Mouse (Mus musculus) T-cell, adult 2 months (primary cell): ENCODE data around the gene Stfa3.
"Not testable (repeated sequence)": the region's sequence is repeated elsewhere in the genome, so short reads cannot be mapped to it uniquely, and the experiment has no call there.

ENCODE experiments used
- DNase-seq: peaks from one replicate; pipeline ENCODE4 v3.0.0; 2022; ENCODE audit warnings: low spot score

Gene Stfa3

DNA sequence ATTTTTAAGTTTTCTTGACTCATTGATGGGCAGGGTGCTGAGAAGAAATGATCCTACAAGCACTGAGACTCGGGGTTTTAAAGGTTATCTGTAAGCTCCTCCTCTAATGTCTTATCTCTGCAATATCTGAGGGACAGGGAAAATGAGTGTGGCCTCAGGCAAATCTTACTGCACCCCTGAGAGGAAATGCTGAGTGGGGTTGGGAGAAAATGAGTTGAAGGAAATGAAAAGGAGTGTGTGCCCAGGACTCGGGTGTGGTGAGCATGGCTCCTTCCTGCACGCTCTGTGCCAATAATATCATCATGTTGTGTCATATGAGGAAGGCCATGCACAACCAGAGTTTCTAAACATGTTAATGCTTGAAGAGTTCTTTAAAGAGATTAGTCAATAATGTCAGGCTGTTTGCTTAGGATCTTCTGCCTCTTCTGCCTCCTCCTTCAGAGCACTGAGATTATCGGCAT is at the start of gene Stfa3:
TSS of gene Stfa3 (minus strand) at position 51 of the 461 bp plus-strand sequence.
- DNase-seq, result no peak

DNA sequence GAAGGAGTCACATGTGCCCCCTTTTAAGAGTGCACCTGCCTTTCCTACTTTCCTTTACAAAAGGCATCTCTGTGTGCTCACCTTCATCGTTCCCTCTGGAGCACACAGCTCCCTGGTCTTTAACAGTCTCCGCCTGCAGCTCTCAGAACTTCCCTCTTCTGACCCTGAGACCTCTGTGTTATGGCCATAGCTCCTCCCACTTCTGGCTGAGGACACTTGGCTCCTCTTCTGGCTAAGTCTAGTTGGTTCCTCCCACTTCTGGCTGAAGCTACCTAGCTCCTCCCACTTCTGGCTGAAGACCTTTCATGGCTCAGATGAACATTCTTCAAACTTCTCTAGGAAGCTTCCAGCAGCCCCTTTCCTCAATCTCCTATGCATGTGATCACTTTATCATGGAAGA is 47.1 kb upstream of the Stfa3 start:
- DNase-seq, result no peak

DNA sequence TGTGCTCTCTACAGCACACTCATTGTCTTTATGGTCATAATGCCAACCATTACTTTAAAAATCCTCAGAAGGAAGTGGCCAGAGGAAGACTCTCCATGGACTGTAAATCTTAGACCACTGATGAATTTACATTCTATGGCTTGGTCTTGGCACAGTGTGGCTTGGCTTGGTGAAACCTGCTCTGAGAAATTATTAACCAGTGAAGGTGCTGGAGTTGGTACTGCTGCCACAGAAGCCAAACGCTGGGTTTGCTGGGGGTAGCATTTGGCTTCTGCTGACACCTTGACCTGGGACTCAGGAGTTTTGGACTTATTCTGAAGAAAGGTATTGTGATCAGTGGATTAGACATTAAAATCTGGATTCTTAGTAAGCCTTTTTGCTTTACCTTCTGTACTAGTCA is 37.2 kb upstream of the Stfa3 start:
- no peak for DNase-seq

DNA sequence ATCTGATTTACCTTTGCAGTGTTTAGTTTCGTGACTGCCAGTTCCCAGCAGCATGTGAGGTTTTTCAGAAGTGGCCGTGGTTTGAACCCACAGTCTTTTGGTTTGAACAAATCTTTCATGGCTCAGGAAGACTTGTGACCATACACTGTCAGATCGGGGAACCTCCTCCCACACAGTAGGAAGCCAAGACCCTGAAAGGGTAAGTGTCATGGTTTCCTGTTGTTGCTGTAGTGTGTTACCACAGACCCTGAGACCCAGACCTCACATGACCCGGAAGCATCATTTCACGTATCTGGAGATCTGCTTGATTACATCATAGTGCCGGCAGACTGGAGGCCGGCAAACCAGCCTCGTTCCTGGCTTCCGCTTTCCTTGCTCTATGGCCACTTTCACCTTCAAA is 21.7 kb upstream of the Stfa3 start:
- DNase-seq, result peak; percentile 92

DNA sequence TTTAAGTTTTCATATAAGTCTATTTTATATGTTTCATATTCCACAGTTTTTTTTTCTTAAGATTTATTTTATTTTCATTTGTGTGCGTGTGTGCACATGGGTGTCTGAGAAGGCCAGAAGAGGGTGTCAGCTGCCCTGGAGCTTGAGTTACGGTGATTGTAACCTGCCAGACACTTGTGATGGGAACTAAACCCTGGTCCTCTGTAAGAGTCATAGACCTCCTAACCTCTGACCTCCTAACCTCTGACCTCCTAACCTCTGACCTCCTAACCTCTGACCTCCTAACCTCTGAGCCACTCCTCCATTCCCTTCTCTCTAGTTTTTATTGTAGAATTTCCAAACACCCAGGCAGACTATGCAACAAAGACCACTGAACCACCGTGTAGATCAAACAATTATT is 20.3 kb upstream of the Stfa3 start:
- no peak for DNase-seq

DNA sequence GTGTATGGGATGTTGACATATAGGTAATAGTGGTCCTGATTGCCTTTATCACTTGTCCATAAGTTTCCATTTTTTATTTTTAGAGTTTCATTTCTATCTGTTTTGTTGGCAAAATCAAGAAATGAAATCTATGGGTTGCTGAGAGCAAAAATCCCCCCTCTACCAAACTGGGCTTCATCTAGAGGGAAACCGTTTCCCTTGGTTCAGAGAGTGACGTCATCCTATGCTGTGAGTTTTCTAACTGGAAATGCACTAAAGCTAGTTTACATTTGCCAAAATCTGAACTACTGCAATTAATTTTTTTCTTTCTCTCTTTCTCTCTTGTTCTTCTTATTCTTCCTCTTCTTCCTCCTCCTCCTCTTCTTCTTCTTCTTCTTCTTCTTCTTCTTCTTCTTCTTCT is 19.7 kb upstream of the Stfa3 start:
- no peak for DNase-seq

DNA sequence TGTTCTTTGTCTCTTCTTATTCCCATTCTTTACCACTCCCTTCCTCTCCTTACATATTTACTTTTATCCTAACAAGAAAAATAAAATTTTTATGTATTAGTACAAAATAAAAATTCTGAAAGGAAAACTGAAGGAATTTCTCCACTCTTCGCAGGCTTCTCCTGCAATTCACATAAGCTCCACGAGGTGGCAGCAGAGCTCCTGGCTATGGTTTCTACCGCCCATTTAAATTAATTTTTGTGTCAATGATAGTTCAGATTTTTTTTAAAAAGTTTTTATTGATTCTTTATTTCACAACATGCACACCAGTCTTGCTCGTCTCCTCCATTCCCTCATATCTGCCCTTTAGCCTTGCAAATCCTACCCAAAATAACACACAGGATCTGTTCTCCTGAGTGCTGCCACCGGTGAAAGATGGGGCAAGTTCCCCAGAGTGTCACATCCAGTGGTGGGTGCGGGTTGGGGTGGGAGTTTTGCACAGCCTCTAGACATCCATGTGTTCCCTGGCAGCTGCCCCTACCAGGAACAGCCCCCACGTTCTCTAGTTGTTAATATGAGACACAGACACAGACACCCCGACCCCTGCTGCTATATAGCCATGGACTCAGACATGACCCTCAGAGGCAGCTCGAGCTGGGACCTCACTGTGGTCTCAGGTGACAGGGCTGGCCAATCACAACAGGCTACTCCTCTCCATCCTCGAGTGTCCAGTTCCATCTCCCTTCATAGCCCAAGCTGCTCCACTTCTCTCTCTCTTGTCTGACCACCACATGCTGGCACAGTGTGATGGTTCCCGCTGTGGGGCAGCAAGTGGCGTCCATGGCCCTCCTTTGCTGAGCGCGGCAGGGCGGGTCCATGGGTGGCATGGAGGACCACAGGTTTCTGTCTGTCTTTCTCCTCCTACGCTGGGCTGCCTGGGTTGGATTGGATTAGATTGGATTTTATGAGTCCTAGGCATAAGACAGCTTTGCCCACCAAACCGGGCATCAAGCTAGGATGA is 18.3 kb upstream of the Stfa3 start:
- no peak for DNase-seq

DNA sequence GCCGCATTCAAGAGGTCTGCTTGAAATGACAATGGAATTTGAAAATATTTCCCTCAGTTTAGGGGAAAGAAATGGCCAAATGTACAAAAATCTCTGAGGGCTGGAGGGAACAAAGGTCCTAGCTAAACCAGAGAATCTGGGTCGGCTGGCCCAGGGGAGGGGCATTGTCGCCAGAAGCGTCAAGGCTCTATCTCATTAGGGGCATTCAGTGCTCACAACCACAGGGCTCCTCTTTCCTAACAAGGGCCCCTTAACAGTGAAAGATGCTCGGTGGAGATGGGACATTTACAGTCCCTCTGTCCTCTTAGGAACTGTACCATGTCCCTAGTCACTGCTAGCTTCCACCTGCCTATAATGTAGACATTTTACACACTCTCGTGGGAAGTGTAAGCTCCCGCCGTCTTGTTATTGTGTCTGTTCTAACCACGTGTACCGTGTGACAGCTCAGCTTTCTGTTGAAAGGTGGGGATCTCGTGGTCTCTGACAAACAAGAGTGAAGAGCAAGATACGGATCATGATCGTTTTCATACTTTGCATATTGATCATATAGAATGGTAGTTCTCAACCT is 16.0 kb upstream of the Stfa3 start:
- no peak for DNase-seq

DNA sequence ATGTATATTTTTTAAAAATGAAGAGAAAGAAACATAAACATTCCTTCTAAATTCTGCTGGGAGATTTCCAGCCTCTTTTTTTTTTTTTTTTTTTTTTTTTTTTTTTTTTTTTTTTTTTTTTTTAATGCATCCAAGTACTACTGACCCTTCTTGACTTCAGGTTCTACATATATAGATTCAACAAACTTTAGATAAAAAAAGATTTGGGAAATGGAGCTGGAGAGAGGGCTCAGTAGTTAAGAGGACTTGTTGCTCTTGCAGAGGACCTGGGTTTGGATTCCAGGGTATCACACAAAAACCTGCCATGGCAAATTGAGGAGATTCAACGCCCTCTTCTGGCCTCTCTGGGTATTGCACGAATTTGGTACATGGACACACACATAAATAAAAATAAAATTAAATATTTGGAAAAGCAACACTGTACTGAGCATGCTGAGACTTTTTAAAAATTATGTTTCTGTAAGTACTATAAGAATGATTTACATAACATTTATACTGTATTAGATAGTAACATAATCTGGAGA is 14.8 kb upstream of the Stfa3 start:
- DNase-seq, result peak; percentile 17

DNA sequence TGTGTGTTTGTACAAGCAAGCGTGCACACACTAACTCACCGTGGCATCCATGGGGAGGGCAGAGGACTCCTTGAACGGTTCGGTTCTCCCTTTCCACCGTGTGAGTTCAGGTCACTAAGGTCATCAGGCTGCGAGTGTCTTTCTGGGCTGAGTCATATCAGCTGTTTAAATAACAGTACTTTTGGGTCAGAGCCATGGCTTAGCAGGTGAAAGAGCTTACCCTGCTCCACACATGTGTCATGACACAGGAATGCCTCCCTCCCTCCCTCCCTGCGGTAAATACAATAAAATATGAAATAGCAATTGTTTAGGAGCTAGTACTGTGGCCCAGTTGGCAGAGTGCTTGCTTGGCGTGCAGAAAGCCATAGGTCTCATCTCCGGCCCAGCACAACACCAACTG is 14.2 kb upstream of the Stfa3 start:
- DNase-seq, result no peak

DNA sequence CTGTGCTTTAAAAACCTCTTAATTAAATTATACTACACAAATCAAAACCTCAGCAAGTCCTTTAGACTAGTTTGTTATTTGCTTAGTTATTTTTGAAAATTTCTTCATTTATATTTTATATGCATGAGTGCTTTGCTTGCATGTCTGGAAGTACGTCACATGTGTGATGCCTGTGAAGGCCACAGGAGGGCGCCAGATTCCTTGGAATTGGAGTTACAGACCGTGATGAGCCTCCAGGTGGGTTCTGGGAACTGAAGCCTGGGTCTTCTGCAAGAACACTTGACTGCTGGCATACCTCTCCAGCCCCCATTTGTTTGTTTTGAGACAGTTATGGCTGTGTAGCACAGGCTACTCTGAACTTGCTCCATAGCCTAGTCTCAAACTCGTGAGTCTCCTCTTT is 13.7 kb upstream of the Stfa3 start:
- DNase-seq, result no peak

DNA sequence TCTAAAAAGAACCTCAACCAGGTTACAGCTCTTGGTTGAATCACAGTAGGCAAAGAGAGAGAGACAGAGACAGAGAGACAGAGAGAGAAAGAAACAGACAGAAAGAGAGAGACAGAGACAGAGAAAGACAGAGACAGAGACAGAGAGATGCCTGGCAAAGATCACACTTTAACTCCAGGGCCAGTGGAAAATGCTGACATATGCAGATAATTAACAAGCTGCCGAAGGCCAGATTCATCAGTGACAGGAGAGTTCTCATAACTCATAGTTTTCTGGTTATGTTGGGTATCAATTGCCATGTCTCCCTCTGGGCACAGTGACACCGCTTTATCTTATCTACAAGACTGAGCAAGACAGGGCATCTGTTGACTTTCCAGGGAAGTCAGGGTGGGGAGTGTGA is 12.7 kb upstream of the Stfa3 start:
- no peak for DNase-seq

DNA sequence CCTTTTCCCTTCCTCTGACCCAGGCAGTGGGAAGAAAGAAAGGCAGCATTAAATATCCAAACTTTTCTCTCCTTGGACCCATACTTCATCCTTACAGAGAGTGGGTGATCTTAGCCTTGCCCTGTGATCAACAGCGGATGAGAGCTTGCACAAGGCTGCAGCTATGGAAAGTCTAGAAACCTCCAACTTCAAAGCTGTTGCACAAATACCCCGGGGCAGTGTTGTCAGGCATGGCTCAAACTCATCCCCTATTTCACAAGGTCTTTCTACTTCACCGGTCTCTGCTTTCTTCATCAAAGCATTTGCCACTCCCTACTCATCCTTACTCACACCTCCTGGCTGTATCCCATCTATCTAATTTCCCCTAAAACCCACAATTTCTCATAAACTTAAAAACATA is 10.2 kb upstream of the Stfa3 start:
- no peak for DNase-seq

DNA sequence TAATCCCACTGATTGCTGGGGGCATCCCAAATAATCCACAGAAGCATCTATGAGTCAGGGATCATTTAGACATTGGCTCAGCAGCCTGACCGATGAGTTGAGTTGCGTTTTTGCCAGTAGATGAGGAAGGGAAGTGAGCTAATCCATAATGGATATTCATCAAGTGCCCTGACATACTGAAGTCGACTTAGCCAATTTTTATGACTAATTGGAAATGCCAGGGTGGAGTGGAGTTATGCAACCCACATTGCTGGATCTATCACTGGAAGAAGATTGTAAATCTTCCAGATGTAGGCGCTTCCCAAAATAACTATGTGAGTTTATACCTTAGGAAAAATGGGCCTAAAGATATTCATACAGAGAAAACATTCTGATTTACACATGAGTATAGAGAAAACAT is 8.9 kb upstream of the Stfa3 start:
- no peak for DNase-seq

DNA sequence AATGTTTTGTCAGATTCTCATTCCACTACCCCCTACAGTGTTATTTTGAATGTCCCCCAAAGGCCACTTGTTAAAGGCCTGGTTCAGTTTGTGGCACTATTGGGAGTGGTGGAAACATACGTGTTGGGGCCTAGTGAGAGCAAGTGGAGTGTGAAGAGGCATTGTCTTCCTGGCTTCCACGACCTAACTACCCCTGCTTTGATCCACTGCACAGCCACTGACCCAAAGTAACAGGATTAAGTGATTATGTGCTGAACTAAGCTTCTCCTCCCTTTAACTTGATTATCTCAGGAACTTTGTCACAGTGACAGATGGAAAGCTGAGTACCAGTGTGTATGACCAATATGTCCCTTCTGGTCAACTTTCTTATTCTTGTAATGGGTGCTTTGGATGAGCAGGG is 5.2 kb upstream of the Stfa3 start:
- no peak for DNase-seq

DNA sequence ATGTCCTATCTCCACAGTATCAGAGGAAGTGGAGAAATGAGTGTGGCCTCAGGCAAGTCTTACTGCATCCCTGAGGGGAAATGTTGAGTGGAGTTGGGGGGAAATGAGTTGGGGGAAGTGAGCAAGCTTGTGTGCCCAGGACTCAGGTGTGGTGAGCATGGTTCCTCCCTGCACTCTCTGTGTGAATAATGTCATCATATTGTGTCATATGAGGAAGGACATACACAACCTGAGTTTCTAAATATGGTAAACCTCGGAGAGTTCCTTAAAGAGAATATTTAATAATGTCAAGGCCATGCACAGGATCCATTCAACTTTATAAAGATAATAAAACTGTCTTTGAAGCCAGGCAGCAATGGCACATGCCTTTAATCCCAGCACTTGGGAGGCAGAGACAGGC is 34.2 kb downstream of the Stfa3 start:
- DNase-seq, result not testable (repeated sequence)

DNA sequence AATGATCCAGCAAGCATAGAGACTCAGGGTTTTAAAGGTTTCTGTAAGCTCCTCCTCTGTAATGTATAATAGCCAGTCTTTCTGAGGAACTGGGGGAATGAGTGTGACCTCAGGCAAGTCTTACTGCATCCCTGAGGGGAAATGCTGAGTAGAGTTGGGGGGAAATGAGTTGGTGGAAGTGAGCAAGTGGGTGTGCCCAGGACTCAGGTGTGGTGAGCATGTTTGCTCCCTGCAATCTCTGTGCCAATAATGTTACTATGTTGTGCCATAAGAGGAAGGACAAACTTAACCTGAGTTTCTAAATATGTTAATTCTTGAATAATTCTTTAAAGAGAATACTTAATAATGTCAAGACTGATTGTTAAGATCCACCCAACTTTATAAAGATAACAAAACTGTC is 46.8 kb downstream of the Stfa3 start, which contains the start of gene Stfa2:
TSS of gene Stfa2 (minus strand) at position 101 of the 400 bp plus-strand sequence.
- DNase-seq, result no peak
